Mouse (Mus musculus): ENCODE measurements around the gene Pam16. TPM values are rescaled to one million over a fixed set of nuclear protein-coding genes. Genes with fewer than 3 reads are reported as not detected.
A peak's percentile ranks its signal among the peaks of the same experiment; 100 is the strongest.

The Pam16 gene
- polyA plus RNA-seq, 1 experiment: 34.8 TPM

GRCm38 (mm10) chr16:4590236-4590635, 34.6 kb downstream of the Pam16 start:
- no peak overlapping the region for H3K9ac ChIP-seq (ENCODE audit: low read depth, poor library complexity, severe bottlenecking)
- H3K4me3 ChIP-seq (ENCODE audit: low read depth, low read length): no peak overlapping the region
- no peaks in the 10 kb centered on the region for H3K36me3 ChIP-seq (ENCODE audit: control insufficient read depth, insufficient read depth, low read length, poor library complexity, severe bottlenecking)
- H3K4me1 ChIP-seq (ENCODE audit: control insufficient read depth, insufficient read depth, low read length): peaks cover 8% of the 10 kb centered on the region
- no peaks in the 10 kb centered on the region for H3K27me3 ChIP-seq (ENCODE audit: control insufficient read depth, insufficient read depth, low read length, poor library complexity, severe bottlenecking)
- no peak for TF ChIP-seq POLR2A (IDR thresholded peaks at IDR 0.05; ENCODE audit: insufficient read depth, low read length)
- no peak for TF ChIP-seq EP300 (IDR thresholded peaks at IDR 0.05; ENCODE audit: insufficient read depth, low read depth, low read length)
- TF ChIP-seq CTCF (IDR thresholded peaks at IDR 0.05; ENCODE audit: low read depth, low read length): no peak
- no peak overlapping the region for H3K27ac ChIP-seq (ENCODE audit: insufficient read depth, low read length)
- no peaks in the 10 kb centered on the region for H3K9me3 ChIP-seq (replicated peaks; ENCODE audit: control insufficient read depth, insufficient read depth, low read length, poor library complexity, severe bottlenecking)

DNA sequence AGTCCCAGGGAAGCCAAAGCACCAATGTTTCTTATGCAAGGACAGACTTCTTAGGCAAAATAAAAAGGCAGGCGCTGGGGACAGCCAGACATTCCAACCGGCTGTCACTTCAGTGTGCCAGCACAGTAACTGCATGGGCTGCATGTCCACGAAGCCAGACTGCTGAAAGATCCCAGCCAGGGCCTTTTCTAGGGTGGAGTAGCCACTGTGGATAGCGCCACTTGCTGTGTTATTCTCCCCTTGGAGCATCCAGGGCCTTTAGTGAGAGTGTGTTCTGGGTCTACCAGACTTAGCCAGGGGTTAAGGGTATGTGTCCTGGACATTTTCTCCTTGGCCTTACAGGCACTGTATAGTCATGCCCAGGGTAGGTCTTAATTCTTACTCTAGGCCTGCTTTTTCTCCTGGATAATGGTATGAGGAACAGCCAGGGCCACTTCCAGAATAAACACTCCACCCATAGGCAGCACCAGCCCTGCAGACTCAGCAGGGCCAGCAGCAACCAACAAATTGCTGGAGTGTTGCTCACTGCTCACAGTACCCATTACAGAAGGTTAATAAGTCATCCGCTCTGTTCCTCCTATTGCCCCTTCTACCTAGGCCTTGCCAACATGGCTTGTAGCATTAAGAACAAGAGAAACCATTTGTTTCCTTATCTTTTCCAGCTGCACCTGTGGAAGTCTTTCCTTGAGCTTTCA, 37.1 kb downstream of the Pam16 start:
- no peak overlapping the region for H3K4me3 ChIP-seq (ENCODE audit: low read depth, low read length)
- peaks cover 7% of the 10 kb centered on the region for H3K4me1 ChIP-seq (ENCODE audit: control insufficient read depth, insufficient read depth, low read length)
- H3K9me3 ChIP-seq (replicated peaks; ENCODE audit: control insufficient read depth, insufficient read depth, low read length, poor library complexity, severe bottlenecking): no peaks in the 10 kb centered on the region
- H3K27me3 ChIP-seq (ENCODE audit: control insufficient read depth, insufficient read depth, low read length, poor library complexity, severe bottlenecking): no peaks in the 10 kb centered on the region
- peak overlapping the region; percentile 47 for H3K9ac ChIP-seq (ENCODE audit: low read depth, poor library complexity, severe bottlenecking)
- TF ChIP-seq CTCF (IDR thresholded peaks at IDR 0.05; ENCODE audit: low read depth, low read length) (no peak), POLR2A (IDR thresholded peaks at IDR 0.05; ENCODE audit: insufficient read depth, low read length) (no peak)
- H3K36me3 ChIP-seq (ENCODE audit: control insufficient read depth, insufficient read depth, low read length, poor library complexity, severe bottlenecking): no peaks in the 10 kb centered on the region
- peak overlapping the region; percentile 95 for H3K27ac ChIP-seq (ENCODE audit: insufficient read depth, low read length)

- peak overlapping the region; percentile 58 for H3K4me3 ChIP-seq (ENCODE audit: low read depth, low read length)
- TF ChIP-seq EP300 (IDR thresholded peaks at IDR 0.05; ENCODE audit: insufficient read depth, low read depth, low read length): 0 out of 2 replicates have a peak, but pooled peaks have one; percentile 44
- TF ChIP-seq POLR2A (IDR thresholded peaks at IDR 0.05; ENCODE audit: insufficient read depth, low read length): peak; percentile 37
- TF ChIP-seq CTCF (IDR thresholded peaks at IDR 0.05; ENCODE audit: low read depth, low read length): no peak
- H3K4me1 ChIP-seq (ENCODE audit: control insufficient read depth, insufficient read depth, low read length): peaks cover 7% of the 10 kb centered on the region
- H3K9me3 ChIP-seq (replicated peaks; ENCODE audit: control insufficient read depth, insufficient read depth, low read length, poor library complexity, severe bottlenecking): no peaks in the 10 kb centered on the region
- no peaks in the 10 kb centered on the region for H3K27me3 ChIP-seq (ENCODE audit: control insufficient read depth, insufficient read depth, low read length, poor library complexity, severe bottlenecking)
- H3K36me3 ChIP-seq (ENCODE audit: control insufficient read depth, insufficient read depth, low read length, poor library complexity, severe bottlenecking): no peaks in the 10 kb centered on the region
- H3K9ac ChIP-seq (ENCODE audit: low read depth, poor library complexity, severe bottlenecking): peak overlapping the region; percentile 47
- H3K27ac ChIP-seq (ENCODE audit: insufficient read depth, low read length): peak overlapping the region; percentile 95
Observed at GRCm38 (mm10) chr16:4586531-4587123, 38.2 kb downstream of the Pam16 start.

- H3K9me3 ChIP-seq (replicated peaks; ENCODE audit: control insufficient read depth, insufficient read depth, low read length, poor library complexity, severe bottlenecking): no peaks in the 10 kb centered on the region
- no peaks in the 10 kb centered on the region for H3K36me3 ChIP-seq (ENCODE audit: control insufficient read depth, insufficient read depth, low read length, poor library complexity, severe bottlenecking)
- TF ChIP-seq POLR2A (IDR thresholded peaks at IDR 0.05; ENCODE audit: insufficient read depth, low read length) (no peak), CTCF (IDR thresholded peaks at IDR 0.05; ENCODE audit: low read depth, low read length) (no peak), EP300 (IDR thresholded peaks at IDR 0.05; ENCODE audit: insufficient read depth, low read depth, low read length) (no peak)
- 0 out of 2 replicates have a peak overlapping the region, but pooled peaks have one; percentile 21 for H3K9ac ChIP-seq (ENCODE audit: low read depth, poor library complexity, severe bottlenecking)
- no peaks in the 10 kb centered on the region for H3K27me3 ChIP-seq (ENCODE audit: control insufficient read depth, insufficient read depth, low read length, poor library complexity, severe bottlenecking)
- peak overlapping the region; percentile 36 for H3K4me3 ChIP-seq (ENCODE audit: low read depth, low read length)
- peaks cover 7% of the 10 kb centered on the region for H3K4me1 ChIP-seq (ENCODE audit: control insufficient read depth, insufficient read depth, low read length)
- H3K27ac ChIP-seq (ENCODE audit: insufficient read depth, low read length): peak overlapping the region; percentile 70
Observed at GRCm38 (mm10) chr16:4585642-4586530, 38.9 kb downstream of the Pam16 start.

DNA sequence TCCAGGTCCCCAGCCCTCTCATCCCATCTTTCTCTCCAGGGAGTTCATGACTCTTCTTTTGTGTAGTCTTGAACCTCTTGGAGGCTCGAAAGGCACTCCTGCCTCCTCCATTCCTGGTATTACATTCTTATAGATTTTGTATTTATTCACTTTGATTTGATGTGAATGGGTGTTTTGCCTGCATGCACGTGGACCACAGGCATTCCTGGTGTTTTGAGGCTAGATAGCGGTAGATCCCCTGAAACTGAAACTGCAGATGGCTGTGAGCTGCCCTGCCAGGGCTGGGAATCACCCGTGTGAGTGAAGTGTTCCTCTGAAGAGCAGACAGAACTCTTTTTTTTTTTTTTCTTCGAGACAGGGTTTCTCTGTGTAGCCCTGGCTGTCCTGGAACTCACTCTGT, 40.4 kb downstream of the Pam16 start:
- Histone ChIP-seq H3K4me3 (ENCODE audit: low read depth, low read length) (no peak overlapping the region), H3K36me3 (ENCODE audit: control insufficient read depth, insufficient read depth, low read length, poor library complexity, severe bottlenecking) (no peaks in the 10 kb centered on the region), H3K9me3 (replicated peaks; ENCODE audit: control insufficient read depth, insufficient read depth, low read length, poor library complexity, severe bottlenecking) (no peaks in the 10 kb centered on the region), H3K27ac (ENCODE audit: insufficient read depth, low read length) (no peak overlapping the region), H3K4me1 (ENCODE audit: control insufficient read depth, insufficient read depth, low read length) (peaks cover 7% of the 10 kb centered on the region), H3K27me3 (ENCODE audit: control insufficient read depth, insufficient read depth, low read length, poor library complexity, severe bottlenecking) (no peaks in the 10 kb centered on the region), H3K9ac (ENCODE audit: low read depth, poor library complexity, severe bottlenecking) (no peak overlapping the region)
- no peak for TF ChIP-seq CTCF (IDR thresholded peaks at IDR 0.05; ENCODE audit: low read depth, low read length)
- TF ChIP-seq EP300 (IDR thresholded peaks at IDR 0.05; ENCODE audit: insufficient read depth, low read depth, low read length): no peak
- no peak for TF ChIP-seq POLR2A (IDR thresholded peaks at IDR 0.05; ENCODE audit: insufficient read depth, low read length)
